Mouse (Mus musculus): ENCODE measurements around the gene Antxrl. TPM values are rescaled to one million over a fixed set of nuclear protein-coding genes. Genes with fewer than 3 reads are reported as not detected.

Antxrl gene
- polyA plus RNA-seq, 1 experiment from 2014 or later, result not detected

DNA sequence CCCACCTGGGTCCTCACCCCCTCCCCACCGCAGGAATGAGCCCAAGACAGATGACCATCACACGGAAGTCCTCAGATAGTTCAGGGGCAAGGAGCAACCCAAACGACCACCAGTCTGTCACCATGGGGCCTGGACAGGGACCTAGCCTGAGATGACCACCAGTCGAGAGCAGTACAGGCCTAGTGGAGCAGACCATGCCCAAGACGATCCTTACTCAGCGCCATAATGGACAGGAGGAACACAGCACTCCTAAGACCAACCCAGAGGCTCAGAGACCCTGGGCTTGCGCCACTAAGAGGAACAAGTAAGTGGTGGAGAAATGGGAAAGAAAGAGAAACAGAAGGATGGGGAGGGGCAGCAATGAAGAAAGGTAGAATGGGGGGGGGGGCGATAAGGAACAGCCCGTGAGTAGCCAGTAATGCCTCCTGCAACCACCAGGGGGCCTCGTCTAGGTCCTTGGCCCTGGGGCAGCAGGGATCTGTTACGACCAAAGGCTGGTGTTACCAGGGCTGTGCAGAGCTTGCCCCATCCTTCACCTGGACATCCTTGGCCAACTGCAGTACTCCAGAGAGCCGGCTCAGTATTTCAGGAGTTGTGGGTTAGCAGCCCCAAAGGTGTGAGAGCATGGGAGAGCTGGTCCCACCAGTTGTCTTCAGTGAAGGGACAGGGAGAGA lies 54.0 kb downstream of the Antxrl start:
- Histone ChIP-seq H3K9ac (no peak overlapping the region), H3K36me3 (no peaks in the 10 kb centered on the region), H3K27ac (no peak overlapping the region), H3K4me2 (no peak overlapping the region), H3K4me3 (no peak overlapping the region), H3K27me3 (no peaks in the 10 kb centered on the region), H3K4me1 (peaks cover 18% of the 10 kb centered on the region; the same call in 1 of the 2 replicates), H3K9me3 (no peaks in the 10 kb centered on the region)
- ATAC-seq (ENCODE audit: borderline replicate concordance, extremely low read depth, low FRiP score, low TSS enrichment), result no peak
- 52% methylated on average over 12 of the region's 12 CpGs for WGBS

DNA sequence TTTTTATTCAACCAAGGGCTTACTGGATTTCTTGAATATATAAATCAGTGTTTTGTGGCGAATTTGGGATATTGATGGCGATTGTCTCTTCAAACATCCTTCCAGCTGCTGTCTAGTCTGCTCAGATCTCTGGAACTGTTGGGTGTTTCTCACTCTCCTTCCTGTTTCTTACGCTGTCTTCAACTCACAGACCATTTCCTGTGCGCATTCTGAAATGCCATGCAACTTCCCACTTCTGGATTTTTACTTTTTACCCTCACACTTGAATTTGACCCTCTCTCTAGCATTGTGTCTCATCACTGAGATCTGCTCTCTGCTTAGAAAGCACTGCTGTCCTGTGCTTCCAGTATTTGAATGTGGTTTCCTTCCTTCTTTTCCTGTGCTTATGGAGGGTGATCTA lies 55.1 kb downstream of the Antxrl start:
- no peak overlapping the region for H3K4me3 ChIP-seq
- no peak for ATAC-seq (ENCODE audit: borderline replicate concordance, extremely low read depth, low FRiP score, low TSS enrichment)
- no peak overlapping the region for H3K9ac ChIP-seq
- peaks cover 14% of the 10 kb centered on the region; the same call in 1 of the 2 replicates for H3K4me1 ChIP-seq
- no peaks in the 10 kb centered on the region for H3K27me3 ChIP-seq
- no peak overlapping the region for H3K4me2 ChIP-seq
- H3K27ac ChIP-seq, result no peak overlapping the region
- no peaks in the 10 kb centered on the region for H3K36me3 ChIP-seq
- no peaks in the 10 kb centered on the region for H3K9me3 ChIP-seq
- 49% methylated on average over 4 of the region's 4 CpGs for WGBS

DNA sequence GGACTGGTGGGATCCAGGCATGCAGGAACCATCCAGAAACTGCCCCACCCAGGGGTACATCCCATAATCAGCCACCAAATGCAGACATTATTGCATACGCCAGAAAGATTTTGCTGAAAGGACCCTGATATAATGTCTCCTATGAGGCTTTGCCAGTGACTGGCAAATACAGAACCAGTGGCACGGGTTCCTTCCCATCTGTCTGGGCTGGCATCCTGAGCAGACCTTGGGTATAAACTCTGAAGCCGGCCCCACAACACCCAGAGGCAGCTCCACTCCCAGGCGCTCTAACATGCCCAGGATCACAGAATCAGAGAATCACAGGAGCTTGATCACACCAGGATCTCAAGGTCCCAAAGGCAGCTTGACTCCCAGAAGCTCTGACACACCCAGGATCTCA lies 61.8 kb downstream of the Antxrl start:
- Histone ChIP-seq H3K36me3 (no peaks in the 10 kb centered on the region), H3K4me3 (no peak overlapping the region), H3K9me3 (no peaks in the 10 kb centered on the region), H3K4me1 (no peaks in the 10 kb centered on the region), H3K27ac (no peak overlapping the region), H3K4me2 (no peak overlapping the region), H3K9ac (no peak overlapping the region), H3K27me3 (no peaks in the 10 kb centered on the region)
- 82% methylated on average over 4 of the region's 4 CpGs for WGBS
- ATAC-seq (ENCODE audit: borderline replicate concordance, extremely low read depth, low FRiP score, low TSS enrichment), result no peak

DNA sequence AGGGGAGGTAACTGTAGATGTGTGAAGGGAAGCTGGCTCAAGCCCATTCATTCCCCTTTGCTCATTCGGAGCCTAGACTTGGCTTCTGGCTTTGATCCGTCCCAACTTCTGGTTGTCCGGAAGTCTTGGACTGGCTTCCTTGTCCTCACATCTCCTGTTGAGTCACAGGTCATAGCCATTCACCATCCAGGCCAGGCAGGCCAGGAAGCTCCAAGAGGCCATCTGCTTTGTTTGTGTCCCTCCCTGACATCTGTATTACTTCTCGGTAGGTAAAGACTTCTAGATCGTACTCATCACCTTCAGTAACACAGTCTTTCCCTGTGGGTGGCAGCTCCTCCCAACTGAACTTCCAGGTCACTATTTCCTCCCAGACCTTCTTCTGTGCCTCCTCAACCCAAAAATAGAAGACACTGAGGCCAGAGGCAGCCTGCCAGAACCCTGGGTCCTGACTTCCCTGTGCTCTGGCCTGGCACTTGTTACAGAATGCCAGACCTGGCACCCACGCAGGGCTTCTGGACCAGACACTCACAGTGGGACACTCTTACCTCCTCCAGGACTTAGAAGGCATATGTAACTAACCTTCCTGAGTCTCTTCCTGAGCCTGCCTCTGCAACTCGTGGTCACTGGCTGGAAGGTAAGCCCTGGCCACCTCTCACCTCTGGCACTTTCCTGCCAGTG lies 66.7 kb downstream of the Antxrl start:
- WGBS, result 69% methylated on average over 7 of the region's 7 CpGs
- Histone ChIP-seq H3K9me3 (no peaks in the 10 kb centered on the region), H3K4me2 (no peak overlapping the region), H3K27me3 (no peaks in the 10 kb centered on the region), H3K9ac (no peak overlapping the region), H3K4me1 (no peaks in the 10 kb centered on the region), H3K27ac (no peak overlapping the region), H3K36me3 (no peaks in the 10 kb centered on the region), H3K4me3 (no peak overlapping the region)
- ATAC-seq (ENCODE audit: borderline replicate concordance, extremely low read depth, low FRiP score, low TSS enrichment), result no peak

DNA sequence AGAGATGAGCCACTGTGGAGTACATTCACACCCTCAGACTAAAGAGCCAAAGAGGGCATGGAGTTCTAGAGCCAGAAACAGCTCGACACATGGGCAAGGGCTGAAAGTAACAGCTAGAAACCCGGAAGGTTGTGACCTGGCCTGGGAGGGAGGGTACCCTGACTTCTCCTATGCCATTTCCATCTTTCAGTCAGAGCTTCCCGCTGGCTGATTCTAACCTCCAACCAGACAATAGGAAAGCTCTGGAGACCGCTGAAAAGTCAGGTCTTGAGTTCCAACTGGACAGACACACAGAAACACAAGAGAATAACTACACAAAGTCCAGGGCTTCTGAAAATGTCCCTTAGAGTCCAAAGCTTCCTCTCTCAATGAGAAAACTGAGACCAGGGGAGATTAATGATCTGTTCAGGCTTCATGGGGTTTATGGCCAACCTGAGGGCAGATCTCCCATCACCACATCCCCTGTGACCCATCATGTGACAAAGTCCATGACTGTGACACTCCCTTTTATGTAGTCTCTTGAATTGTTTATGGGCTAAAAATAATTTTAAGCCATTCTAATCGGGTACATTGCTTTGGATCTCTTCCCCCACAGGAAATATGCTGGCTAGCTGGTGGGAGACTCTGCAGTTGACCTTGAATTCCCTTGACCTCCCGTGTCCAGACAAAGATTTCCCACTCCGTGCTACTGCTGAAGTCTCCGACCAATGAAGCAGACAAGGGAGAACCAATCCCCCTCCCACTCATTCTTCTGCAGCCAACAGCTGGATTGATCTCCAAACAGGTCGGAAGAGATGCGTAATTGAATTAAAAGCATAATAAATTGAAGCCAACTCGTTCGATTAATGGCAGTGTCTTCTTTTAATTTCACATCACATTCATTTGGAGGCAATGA lies 67.8 kb downstream of the Antxrl start:
- H3K4me1 ChIP-seq, result no peaks in the 10 kb centered on the region
- ATAC-seq (ENCODE audit: borderline replicate concordance, extremely low read depth, low FRiP score, low TSS enrichment), result no peak
- no peaks in the 10 kb centered on the region for H3K9me3 ChIP-seq
- no peak overlapping the region for H3K9ac ChIP-seq
- H3K27ac ChIP-seq, result no peak overlapping the region
- no peaks in the 10 kb centered on the region for H3K36me3 ChIP-seq
- H3K27me3 ChIP-seq, result no peaks in the 10 kb centered on the region
- H3K4me2 ChIP-seq, result no peak overlapping the region
- WGBS, result 72% methylated on average over 12 of the region's 12 CpGs
- H3K4me3 ChIP-seq, result no peak overlapping the region

DNA sequence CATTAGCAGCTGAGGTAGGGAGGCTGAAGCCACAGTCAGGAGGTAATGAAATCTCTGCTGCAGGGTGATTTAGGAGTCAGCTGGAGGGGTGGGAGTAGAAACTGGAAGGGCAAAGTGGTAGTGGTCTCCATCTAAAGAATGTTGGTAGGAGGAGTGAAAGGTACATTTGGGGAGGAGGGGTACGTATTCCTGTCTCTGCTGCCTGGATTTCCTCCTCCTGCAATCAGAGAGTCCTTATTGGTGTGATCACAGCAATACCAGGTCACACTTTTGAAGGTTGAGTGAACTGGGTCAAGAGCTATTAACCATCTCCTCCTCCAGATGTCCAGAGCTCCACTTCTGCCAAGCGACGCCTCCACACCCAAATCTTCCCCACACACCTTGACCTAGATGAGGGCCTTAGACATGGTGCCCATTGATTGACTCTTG lies 68.4 kb downstream of the Antxrl start:
- Histone ChIP-seq H3K27ac (no peak overlapping the region), H3K27me3 (no peaks in the 10 kb centered on the region), H3K9me3 (no peaks in the 10 kb centered on the region), H3K9ac (no peak overlapping the region), H3K4me3 (no peak overlapping the region), H3K36me3 (no peaks in the 10 kb centered on the region), H3K4me1 (no peaks in the 10 kb centered on the region), H3K4me2 (no peak overlapping the region)
- 81% methylated on average over 3 of the region's 3 CpGs for WGBS
- no peak for ATAC-seq (ENCODE audit: borderline replicate concordance, extremely low read depth, low FRiP score, low TSS enrichment)

DNA sequence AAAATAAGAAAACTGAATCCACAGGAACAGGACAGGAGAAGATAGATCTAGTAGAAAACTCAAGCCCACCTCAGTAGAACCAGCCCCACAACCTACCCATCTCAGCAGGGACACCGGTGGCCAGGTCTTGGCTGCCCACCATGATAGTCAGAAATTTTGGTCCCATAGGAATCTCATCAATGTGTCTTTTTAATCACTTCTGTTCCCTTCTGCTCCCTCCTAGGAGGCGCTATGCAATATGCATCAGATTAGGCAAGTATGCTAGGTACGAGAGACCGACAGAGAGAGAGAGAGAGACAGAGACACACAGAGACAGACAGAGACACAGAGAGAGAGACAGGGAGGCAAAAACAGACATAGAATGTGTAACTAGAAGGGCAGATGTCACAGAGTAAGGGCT lies 69.2 kb downstream of the Antxrl start:
- H3K9ac ChIP-seq, result no peak overlapping the region
- no peak for ATAC-seq (ENCODE audit: borderline replicate concordance, extremely low read depth, low FRiP score, low TSS enrichment)
- no peaks in the 10 kb centered on the region for H3K9me3 ChIP-seq
- no peaks in the 10 kb centered on the region for H3K4me1 ChIP-seq
- no peaks in the 10 kb centered on the region for H3K36me3 ChIP-seq
- no peak overlapping the region for H3K4me3 ChIP-seq
- WGBS, result 93% methylated on average over 4 of the region's 4 CpGs
- no peak overlapping the region for H3K4me2 ChIP-seq
- no peak overlapping the region for H3K27ac ChIP-seq
- H3K27me3 ChIP-seq, result no peaks in the 10 kb centered on the region

Other genes with a start within 250 kb of the Antxrl start
- gene Gdf10, start 129.1 kb upstream of the Antxrl start, polyA plus RNA-seq (2015; fragmentation: Nextera tagmentation; extraction: Ambion mirVana), result 6.2 and 7.6 TPM in 2 replicates
- gene Gdf2, start 111.7 kb upstream of the Antxrl start, polyA plus RNA-seq (2015; fragmentation: Nextera tagmentation; extraction: Ambion mirVana), result 0.05 TPM in 1 of 2 replicates, not detected in the other
- gene Rbp3, start 98.7 kb upstream of the Antxrl start, polyA plus RNA-seq (2015; fragmentation: Nextera tagmentation; extraction: Ambion mirVana), result 0.02 TPM in 1 of 2 replicates, not detected in the other
- not detected in 2 replicates for gene Zfp488, start 73.9 kb upstream of the Antxrl start, polyA plus RNA-seq (2015; fragmentation: Nextera tagmentation; extraction: Ambion mirVana)
- not detected in 2 replicates for gene Gm30083, start 37.5 kb upstream of the Antxrl start, polyA plus RNA-seq (2015; fragmentation: Nextera tagmentation; extraction: Ambion mirVana)
- not detected in 2 replicates for gene Gm5460, start 35.9 kb upstream of the Antxrl start, polyA plus RNA-seq (2015; fragmentation: Nextera tagmentation; extraction: Ambion mirVana)
- 6.2 and 7.5 TPM in 2 replicates for gene Anxa8, start 33.3 kb downstream of the Antxrl start, polyA plus RNA-seq (2015; fragmentation: Nextera tagmentation; extraction: Ambion mirVana)
- 0.28 TPM in 1 of 2 replicates, not detected in the other for gene A630023A22Rik, start 50.0 kb downstream of the Antxrl start, polyA plus RNA-seq (2015; fragmentation: Nextera tagmentation; extraction: Ambion mirVana)
- gene Npy4r, start 99.8 kb downstream of the Antxrl start, polyA plus RNA-seq (2015; fragmentation: Nextera tagmentation; extraction: Ambion mirVana), result 0.09 and 0.13 TPM in 2 replicates
- gene Gprin2, start 148.9 kb downstream of the Antxrl start, polyA plus RNA-seq (2015; fragmentation: Nextera tagmentation; extraction: Ambion mirVana), result 0.30 and 0.57 TPM in 2 replicates
- gene Syt15, start 166.9 kb downstream of the Antxrl start, polyA plus RNA-seq (2015; fragmentation: Nextera tagmentation; extraction: Ambion mirVana), result 0.66 and 0.72 TPM in 2 replicates

Data from lung, embryonic 15.5 days (tissue).